Mouse (Mus musculus) bone marrow, adult 2 months (tissue): ENCODE results near the gene Sema6b. TPM values are rescaled to one million over a fixed set of nuclear protein-coding genes. Genes with fewer than 3 reads are reported as not detected.

ENCODE experiments used
- H3K27ac ChIP-seq: fragments of 200-500 bp; 2 replicates; pipeline ENCODE4 v1.5.1; 2012; ENCODE audit warnings: low read depth, mild to moderate bottlenecking, control low read depth, inconsistent platforms, low read length; ENCODE audit not compliant: control insufficient read depth, poor library complexity, insufficient read depth
- H3K4me1 ChIP-seq: fragments of 200-500 bp; 2 replicates; pipeline ENCODE4 v1.6.1; 2011; ENCODE audit warnings: low read length; ENCODE audit not compliant: control insufficient read depth, insufficient read depth
- H3K4me3 ChIP-seq: fragments of 200-500 bp; replicated peaks from 2 replicates; pipeline ENCODE3; 2011; ENCODE audit warnings: mild to moderate bottlenecking, low read depth, low read length, control low read depth; ENCODE audit not compliant: control insufficient read depth
- CTCF ChIP-seq: fragments of 200-500 bp; IDR thresholded peaks from 2 replicates; pipeline ENCODE4 v1.5.1; 2011; ENCODE audit warnings: low read length, control low read depth; ENCODE audit not compliant: control insufficient read depth, insufficient read depth
- POLR2A ChIP-seq: fragments of 200-500 bp; IDR thresholded peaks from 2 replicates; pipeline ENCODE4 v1.6.1; 2011; ENCODE audit warnings: low read depth, mild to moderate bottlenecking, control low read depth, low read length, borderline replicate concordance; ENCODE audit not compliant: control insufficient read depth
- WGBS: fragments of 180-500 bp; shearing (Covaris S2); methylation state at CpG from one replicate; pipeline ENCODE4 v1.1.7; 2018; 5-methylcytosine and 5-hydroxymethylcytosine counted together
- polyA plus RNA-seq: library from polyadenylated mRNA; stranded (reverse); fragments of >200 nt; gene quantifications from 2 replicates; pipeline ENCODE4 v1.2.4, GENCODE M21; 2011; ENCODE audit warnings: low replicate concordance; ENCODE audit not compliant: missing spikeins, insufficient read depth, insufficient read length

Gene Sema6b
- polyA plus RNA-seq, 1 experiment: 3.2 TPM

- TF ChIP-seq CTCF (no peak), POLR2A (no peak)
- Histone ChIP-seq H3K27ac (no peak overlapping the region), H3K4me1 (no peaks in the 10 kb centered on the region), H3K4me3 (no peak overlapping the region)
- WGBS: 19% methylated on average over 21 of the region's 21 CpGs
Observed at GRCm38 (mm10) chr17:56139355-56139754, 788 bp downstream of the Sema6b start.

GRCm38 (mm10) chr17:56137839-56138613 lies 2.1 kb downstream of the Sema6b start:
- no peak overlapping the region for H3K27ac ChIP-seq
- 65% methylated on average over 25 of the region's 25 CpGs for WGBS
- H3K4me3 ChIP-seq: no peak overlapping the region
- no peak for TF ChIP-seq CTCF
- TF ChIP-seq POLR2A: no peak
- H3K4me1 ChIP-seq: no peaks in the 10 kb centered on the region

- Histone ChIP-seq H3K27ac (no peak overlapping the region), H3K4me1 (no peaks in the 10 kb centered on the region; the same call in 1 of the 2 replicates), H3K4me3 (no peak overlapping the region)
- 71% methylated on average over 7 of the region's 7 CpGs for WGBS
- no peak for TF ChIP-seq POLR2A
- TF ChIP-seq CTCF: no peak
Observed at GRCm38 (mm10) chr17:56136558-56136957, 3.6 kb downstream of the Sema6b start.

GRCm38 (mm10) chr17:56134463-56134971 lies 5.6 kb downstream of the Sema6b start:
- H3K27ac ChIP-seq: peak overlapping the region; percentile 55; the same call in 1 of the 2 replicates
- no peaks in the 10 kb centered on the region; the same call in 1 of the 2 replicates for H3K4me1 ChIP-seq
- under 1% methylated on average over 27 of the region's 27 CpGs for WGBS
- peak overlapping the region; percentile 70 for H3K4me3 ChIP-seq
- TF ChIP-seq CTCF: peak; percentile 93
- TF ChIP-seq POLR2A: 0 out of 2 replicates have a peak, but pooled peaks have one; percentile 41

GRCm38 (mm10) chr17:56133457-56134363 lies 6.4 kb downstream of the Sema6b start:
- WGBS: 1% methylated on average over 19 of the region's 21 CpGs
- Histone ChIP-seq H3K27ac (peak overlapping the region; percentile 55), H3K4me3 (peak overlapping the region; percentile 70), H3K4me1 (no peaks in the 10 kb centered on the region; the same call in 1 of the 2 replicates)
- TF ChIP-seq POLR2A (no peak), CTCF (no peak)

- Histone ChIP-seq H3K4me3 (no peak overlapping the region), H3K4me1 (peaks cover 2% of the 10 kb centered on the region), H3K27ac (no peak overlapping the region)
- TF ChIP-seq POLR2A: no peak
- peak; percentile 83 for TF ChIP-seq CTCF
- 5% methylated on average over 14 of the region's 14 CpGs for WGBS
Observed at GRCm38 (mm10) chr17:56132661-56133060, 7.5 kb downstream of the Sema6b start.

- WGBS: 32% methylated on average over 7 of the region's 7 CpGs
- Histone ChIP-seq H3K4me3 (no peak overlapping the region), H3K4me1 (peaks cover 2% of the 10 kb centered on the region), H3K27ac (no peak overlapping the region)
- TF ChIP-seq POLR2A (no peak), CTCF (peak; percentile 83)
Observed at GRCm38 (mm10) chr17:56131814-56132213, 8.3 kb downstream of the Sema6b start.

GRCm38 (mm10) chr17:56131136-56131535 lies 9.0 kb downstream of the Sema6b start:
- no peak for TF ChIP-seq POLR2A
- TF ChIP-seq CTCF: no peak
- H3K4me1 ChIP-seq: peaks cover 2% of the 10 kb centered on the region
- no peak overlapping the region for H3K27ac ChIP-seq
- H3K4me3 ChIP-seq: no peak overlapping the region
- 85% methylated on average over 10 of the region's 10 CpGs for WGBS

- Histone ChIP-seq H3K27ac (no peak overlapping the region), H3K4me3 (no peak overlapping the region), H3K4me1 (peaks cover 2% of the 10 kb centered on the region)
- WGBS: 36% methylated on average over 15 of the region's 15 CpGs
- no peak for TF ChIP-seq POLR2A
- TF ChIP-seq CTCF: no peak
Observed at GRCm38 (mm10) chr17:56128246-56128645, 11.9 kb downstream of the Sema6b start.
